Mouse (Mus musculus): ENCODE data around the gene Cyp27a1.

- TF ChIP-seq POLR2A (IDR thresholded peaks at IDR 0.05; ENCODE audit: low read depth, low read length) = no peak
- peak; percentile 50; the same call in 1 of the 2 replicates for TF ChIP-seq CTCF (IDR thresholded peaks at IDR 0.05; ENCODE audit: borderline replicate concordance, insufficient read depth, low read length)
These were observed 49.7 kb downstream of the Cyp27a1 start for GRCm38 (mm10) chr1:74763081-74763480.

Measured in embryonic fibroblast, embryonic 13.5 days (primary cell).